Mouse (Mus musculus): ENCODE results near the gene Zfp595.
A peak's percentile ranks its signal among the peaks of the same experiment; 100 is the strongest.
"Not testable (repeated sequence)": the region's sequence is repeated elsewhere in the genome, so short reads cannot be mapped to it uniquely, and the experiment has no call there.

Zfp595 gene

GRCm38 (mm10) chr13:67332019-67332724 lies at the start of gene Zfp595:
Gene Zfp595 (minus strand): TSS chr13:67332570.
- DNase-seq (ENCODE audit: extremely low read depth, insufficient read length, low spot score), result peak; percentile 64

- DNase-seq (ENCODE audit: extremely low read depth, insufficient read length, low spot score), result not testable (repeated sequence)
Observed at GRCm38 (mm10) chr13:67376255-67376654, 43.9 kb upstream of the Zfp595 start.

- DNase-seq (ENCODE audit: extremely low read depth, insufficient read length, low spot score), result peak; percentile 57
Observed at GRCm38 (mm10) chr13:67375050-67375911, 42.9 kb upstream of the Zfp595 start, which contains the start of the genes Gm28041 and Zfp456. Gene Gm28041 (minus strand): TSS chr13:67375733. Gene Zfp456 (minus strand): TSS chr13:67375810.

DNA sequence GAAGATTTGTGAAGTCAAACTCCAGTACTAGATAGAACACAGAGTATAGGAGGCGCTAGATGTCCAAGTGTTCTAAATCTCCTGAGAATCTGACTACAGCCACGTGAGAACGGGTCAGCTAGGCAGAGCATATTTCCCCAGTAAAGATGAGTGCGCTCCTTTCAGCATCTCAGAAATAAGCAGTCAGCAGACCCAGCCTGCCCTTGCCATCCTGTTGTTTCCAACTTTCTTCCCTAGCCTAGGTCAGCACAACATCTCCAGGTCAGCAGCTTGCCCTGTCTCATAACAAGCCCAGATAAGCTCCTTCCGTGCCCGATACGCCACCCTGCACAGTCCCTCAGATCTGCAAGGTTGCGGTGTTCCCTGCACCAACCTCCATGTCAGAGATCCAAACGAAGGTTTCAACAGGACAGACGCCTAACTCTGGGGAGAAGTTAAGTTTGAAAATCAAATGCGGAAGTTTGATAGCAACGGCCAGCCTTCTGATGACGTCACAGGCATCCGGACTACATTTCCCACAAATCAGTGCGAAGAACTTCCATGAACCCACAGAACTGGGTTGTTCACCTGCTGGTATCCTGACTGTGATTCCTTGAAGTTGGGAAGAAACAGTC lies 27.9 kb upstream of the Zfp595 start, which contains the start of the genes Gm28044 and Zfp953:
Gene Gm28044 (minus strand): TSS at position 406 of the 614 bp plus-strand sequence.
Gene Zfp953 (minus strand): TSS at position 475 of the 614 bp plus-strand sequence.
- peak; percentile 66 for DNase-seq (ENCODE audit: extremely low read depth, insufficient read length, low spot score)

DNA sequence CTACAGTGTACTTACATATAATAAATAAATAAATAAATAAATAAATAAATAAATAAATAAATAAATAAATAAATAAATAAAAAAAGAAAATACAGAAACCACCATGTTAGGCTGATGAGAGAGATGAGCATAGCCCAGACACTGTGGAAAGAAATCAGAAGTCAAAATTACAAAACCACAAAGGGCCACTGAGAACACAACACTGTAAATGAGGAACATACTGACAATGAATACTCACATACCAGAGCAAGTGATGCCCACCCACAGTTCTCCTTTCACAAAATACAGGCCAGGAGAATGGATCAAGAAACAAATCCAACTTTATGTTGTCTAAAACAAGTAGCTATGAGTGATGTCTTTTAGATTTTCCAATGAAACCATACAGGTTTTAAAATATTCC lies 19.5 kb upstream of the Zfp595 start:
- DNase-seq (ENCODE audit: extremely low read depth, insufficient read length, low spot score), result no peak

- DNase-seq (ENCODE audit: extremely low read depth, insufficient read length, low spot score), result no peak
Observed at GRCm38 (mm10) chr13:67343422-67343821, 11.1 kb upstream of the Zfp595 start.

DNA sequence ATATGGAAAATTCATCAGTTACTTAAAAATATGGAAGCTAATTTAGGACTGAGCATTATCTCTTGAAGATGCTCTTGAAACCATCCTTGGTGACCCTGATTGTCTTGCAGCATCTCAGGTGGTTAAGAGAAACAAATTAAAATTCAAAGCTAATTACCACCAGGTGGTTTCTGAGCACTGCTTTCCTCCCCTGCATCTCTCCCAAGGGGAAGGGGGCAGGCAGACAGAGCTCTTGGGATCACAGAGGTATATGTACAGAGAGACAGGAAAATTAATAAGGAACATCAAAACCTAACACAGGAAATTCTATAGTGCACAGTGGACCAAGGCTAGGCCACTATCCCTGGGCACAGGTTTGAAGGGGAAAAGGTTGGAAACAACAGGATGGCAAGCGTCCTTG lies 507 bp upstream of the Zfp595 start:
- no peak for DNase-seq (ENCODE audit: extremely low read depth, insufficient read length, low spot score)

DNA sequence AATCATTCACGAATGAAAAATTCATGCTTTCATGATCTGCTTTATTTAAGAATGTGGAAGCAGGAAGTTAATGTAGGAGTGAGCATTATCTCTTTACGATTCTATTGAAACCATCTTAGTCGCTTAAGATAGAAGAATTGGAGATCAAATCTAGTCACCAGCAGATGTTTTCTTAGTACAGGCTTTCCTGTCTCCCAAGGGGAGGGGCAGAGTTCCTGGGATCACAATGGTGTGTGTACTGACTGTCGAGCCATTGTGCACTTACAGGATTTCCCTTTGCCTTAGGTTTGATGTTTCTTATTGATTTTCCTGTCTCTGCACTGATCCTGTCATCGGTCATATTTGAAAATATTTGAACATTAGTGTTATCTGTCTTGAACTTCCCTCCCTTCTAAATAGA lies 25.7 kb downstream of the Zfp595 start:
- DNase-seq (ENCODE audit: extremely low read depth, insufficient read length, low spot score), result no peak

GRCm38 (mm10) chr13:67305822-67306672 lies 26.3 kb downstream of the Zfp595 start, which contains the start of gene Zfp457:
Gene Zfp457 (minus strand): TSS chr13:67306485.
- peak; percentile 78 for DNase-seq (ENCODE audit: extremely low read depth, insufficient read length, low spot score)

GRCm38 (mm10) chr13:67278314-67278713 lies 54.1 kb downstream of the Zfp595 start, which contains the start of gene Zfp458:
Gene Zfp458 (minus strand): TSS chr13:67278466.
- no peak for DNase-seq (ENCODE audit: extremely low read depth, insufficient read length, low spot score)

DNA sequence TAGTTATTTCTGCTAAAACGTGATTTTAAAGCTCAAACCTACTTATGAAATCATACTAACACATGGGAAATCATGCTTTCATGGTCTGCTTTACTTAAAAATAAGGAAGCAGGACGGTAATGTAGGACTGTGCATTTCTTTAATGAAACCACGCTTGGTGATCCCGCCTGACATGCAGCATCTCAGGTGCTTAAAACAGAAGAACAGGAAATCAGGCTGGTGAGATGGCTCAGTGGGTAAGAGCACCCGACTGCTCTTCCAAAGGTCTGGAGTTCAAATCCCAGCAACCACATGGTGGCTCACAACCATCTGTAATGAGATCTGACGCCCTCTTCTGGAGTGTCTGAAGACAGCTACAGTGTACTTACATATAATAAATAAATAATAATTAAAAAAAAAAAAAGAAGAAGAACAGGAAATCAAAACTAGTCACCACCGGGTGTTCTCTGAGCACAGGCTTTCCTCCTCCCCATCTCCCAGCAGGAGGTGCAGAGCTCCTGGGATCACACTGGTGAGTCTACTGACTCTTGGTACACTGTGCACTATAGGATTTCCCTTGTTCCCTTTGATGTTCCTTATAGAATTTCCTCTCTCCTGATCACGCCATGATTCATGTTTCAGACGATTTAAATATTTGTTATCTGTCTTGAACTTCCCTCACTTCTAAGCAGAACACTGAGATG lies 62.8 kb downstream of the Zfp595 start:
- not testable (repeated sequence) for DNase-seq (ENCODE audit: extremely low read depth, insufficient read length, low spot score)

DNA sequence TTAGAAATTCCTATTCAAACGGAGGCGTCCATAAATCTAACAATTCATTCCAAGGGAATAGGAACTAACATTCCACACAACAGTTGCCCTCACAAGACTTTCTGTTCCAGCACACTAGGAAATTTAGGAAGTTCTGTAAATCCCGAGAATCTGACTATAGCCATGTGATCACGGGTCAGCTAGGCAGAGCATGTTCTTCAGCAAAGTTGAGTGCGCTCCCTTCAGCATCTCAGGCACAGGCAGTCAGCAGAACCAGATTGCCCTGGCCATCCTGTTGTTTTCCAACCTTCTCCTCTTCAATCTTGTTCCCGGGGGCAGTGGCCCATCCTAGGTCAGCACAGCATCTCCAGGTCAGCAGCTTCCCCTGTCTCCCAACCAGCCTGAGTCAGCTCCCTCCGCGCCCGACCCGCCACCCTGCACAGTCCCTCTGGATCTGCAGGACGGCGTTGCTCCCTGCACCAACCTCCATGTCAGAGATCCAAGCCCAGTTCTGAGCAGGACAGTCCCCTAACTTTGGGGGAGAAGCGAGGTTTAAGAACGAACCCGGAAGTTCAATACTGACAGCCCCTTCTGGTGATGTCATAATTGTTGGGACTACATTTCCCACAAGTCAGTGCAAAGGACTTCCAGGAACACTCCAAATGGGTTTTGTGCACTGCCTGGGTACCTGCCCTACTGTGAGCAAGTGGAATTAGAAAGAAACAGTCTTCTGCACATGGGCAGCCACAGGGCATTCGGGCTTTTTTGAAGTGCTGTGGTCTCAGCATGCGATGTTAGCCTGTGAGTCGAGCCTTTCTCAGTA lies 63.6 kb downstream of the Zfp595 start:
- DNase-seq (ENCODE audit: extremely low read depth, insufficient read length, low spot score), result peak; percentile 73
